Mouse (Mus musculus) c-Kit-positive CD71-positive TER-119-positive erythroid progenitor cells, embryonic 14.5 days (primary cell): Measurements from ENCODE around the gene Hvcn1.

Experiments used
- DNase-seq: peaks from one replicate; pipeline ENCODE4 v3.0.0-alpha.2; 2013; ENCODE audit warnings: low spot score

Hvcn1 gene

DNA sequence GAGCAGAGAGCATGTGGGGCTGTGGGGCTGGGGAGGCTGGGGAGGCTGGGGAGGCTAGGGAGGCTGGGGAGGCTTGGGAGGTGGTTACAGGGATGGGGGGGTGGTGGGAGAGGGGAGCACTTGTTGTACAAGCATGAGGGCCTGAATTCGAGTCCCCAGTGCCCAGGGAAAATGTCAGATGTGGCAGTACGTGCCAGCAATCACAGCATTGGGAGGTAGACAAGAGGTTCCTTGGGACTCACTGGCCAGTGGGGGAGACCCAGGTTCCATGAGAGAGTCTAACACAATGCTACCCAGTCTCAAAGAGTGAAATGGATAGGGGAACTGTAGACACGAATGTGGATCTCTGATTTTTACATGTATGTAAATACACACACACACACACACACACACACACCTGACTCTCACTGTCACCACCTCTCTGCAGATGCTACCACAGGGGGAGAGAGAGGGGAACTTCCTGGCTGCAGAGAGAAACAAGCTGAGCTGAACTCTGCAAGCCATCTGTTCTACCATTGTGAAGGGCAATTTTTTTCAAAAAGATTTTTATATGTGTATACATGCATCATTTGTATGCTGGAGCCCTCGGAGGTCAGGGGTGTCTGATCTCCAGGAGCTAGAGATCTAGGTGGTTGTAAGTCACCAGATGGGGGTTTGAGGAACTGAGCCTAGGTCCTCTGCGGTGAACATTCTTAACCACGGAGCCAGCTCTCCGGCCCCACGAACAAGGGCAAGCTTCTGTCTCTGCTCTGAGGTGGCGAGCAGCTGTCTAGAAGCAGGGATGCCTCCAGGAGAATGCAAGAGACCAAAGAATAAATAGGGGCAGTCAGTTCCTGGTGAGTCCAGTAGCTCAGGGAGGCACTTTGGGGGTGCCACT is 28.0 kb downstream of the Hvcn1 start:
- no peak for DNase-seq

DNA sequence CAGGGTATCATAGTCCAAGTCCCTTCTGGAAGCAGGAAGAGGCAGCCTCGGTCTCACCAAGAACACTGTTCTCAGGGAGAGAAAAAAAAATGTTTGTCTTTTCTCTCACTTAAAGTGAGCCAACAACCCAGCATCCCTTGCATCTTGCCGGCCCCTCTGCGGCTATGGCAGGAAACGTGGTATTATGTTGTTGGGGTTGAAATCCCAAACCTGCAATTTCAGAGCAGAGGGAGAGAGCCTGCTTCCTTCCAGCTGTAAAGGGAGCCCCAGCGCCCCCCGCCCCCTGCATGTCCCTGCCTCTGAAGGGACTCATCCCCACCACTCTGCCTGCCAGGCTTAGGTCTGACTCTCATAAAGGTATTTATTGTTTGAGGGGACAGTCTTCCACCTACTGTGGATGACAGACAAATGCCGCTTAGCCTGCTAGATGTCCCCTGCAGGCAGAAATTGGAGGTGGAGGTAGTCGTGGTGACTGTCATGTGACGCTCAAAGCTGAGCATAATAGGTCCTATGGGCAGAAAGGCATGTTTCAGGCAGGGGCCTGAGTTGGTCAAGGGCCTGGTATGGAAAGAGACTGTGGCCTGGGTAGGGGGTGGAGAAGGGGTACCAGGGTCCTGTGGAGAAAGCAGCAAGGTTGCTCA is 28.7 kb downstream of the Hvcn1 start:
- no peak for DNase-seq

DNA sequence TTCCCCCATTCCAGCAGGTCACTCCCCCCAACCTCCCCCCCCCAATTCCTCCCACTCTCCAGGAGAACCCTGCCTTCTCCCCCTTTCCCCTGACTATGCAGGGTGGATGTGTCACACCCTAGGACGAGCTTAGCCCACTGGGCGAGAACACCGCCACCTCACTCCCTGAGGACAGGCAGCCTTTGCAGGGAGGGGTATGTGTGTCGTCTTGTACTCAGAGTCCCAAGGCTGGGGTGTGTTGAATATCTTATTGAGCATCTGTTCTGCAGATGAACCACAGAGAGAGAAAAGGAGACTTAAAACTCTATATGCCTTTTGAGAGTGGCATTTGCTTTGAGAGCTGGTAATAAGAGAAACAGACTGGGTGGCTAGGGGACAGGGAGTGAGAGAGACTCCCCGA is 30.6 kb downstream of the Hvcn1 start:
- DNase-seq = no peak

DNA sequence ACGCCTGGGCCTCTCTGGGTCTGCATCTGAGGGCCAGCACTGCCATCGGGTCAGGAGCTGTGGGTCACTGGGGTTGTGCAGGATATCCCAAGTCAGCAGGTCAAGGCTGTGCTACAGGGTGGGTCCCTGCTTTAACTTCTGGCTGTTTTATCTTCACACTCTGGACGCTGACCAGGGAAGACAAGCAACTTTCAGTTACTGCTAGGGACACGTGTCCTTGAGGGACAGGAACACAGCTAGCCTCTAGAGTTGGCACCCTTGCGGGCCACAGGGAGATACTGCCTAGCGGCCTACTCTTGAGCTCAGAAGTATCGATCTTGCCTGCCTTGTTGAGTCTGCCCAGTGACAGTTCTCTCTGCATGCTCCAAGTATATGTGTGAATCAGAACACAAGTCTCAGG is 33.0 kb downstream of the Hvcn1 start:
- DNase-seq = no peak

DNA sequence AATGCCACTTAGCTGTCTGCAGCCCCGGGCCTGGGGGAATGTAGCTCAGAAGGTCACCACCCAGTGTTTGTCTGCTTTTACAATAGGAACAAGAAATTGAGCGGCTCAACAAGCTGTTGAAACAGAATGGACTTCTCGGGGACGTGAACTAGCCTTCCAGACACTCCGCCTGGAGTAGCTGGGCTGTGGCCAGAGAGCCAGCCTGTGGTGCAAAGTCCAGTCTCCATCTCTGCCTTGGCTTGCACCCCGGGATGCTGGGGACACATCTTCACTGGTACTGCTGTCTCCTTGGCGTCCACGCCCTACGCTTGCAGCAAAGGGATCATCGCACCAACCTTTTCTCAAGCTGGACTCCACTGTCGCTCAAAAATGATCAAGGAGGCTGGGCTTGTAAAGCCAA is 33.9 kb downstream of the Hvcn1 start:
- no peak for DNase-seq

DNA sequence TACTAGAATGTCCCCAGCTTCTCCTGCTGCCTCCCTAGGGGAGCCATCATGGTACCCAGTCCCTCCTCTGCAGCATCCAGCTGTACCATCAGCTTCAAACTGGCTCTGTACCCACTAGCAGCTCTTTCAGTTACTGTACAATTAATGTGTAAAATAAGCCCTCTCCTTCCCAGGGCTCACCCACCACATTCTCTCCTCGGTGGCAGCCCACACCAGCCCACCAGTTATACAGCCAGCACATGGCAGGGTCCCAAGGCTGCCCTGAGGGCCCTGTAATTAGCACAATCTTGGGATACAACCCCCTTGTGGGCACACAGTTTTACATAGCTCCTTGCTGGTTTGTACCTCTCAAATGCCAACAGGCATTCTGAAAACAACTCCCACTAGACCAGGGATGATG is 34.4 kb downstream of the Hvcn1 start:
- no peak for DNase-seq

DNA sequence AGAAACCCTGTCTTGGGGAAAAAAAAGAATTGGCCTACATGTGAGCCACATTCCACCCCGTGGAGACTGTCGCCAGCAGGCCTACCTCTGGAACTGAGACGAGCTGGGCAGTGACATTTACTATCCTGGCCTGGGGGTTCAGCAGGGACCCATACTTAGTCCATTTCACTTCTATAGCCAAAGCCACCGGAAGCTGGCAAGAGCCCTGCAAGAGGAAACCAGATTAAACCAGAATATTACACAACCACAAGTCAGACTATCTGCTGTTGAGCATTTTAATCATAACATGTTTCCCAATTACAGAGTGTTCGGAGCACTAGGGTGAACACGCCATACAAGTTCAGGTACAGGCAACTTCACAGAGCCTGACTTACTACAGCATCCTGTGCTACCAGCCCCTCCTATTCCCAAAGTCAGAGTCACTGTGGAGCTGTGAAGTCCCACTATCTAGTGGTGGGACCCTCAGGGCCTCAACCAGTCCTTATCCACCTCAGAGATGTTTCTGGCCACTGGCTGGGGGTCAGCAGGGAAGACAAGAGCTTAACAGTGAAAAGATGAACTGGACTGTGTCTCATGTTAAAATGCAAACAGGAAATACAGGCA is 36.0 kb downstream of the Hvcn1 start:
- no peak for DNase-seq

DNA sequence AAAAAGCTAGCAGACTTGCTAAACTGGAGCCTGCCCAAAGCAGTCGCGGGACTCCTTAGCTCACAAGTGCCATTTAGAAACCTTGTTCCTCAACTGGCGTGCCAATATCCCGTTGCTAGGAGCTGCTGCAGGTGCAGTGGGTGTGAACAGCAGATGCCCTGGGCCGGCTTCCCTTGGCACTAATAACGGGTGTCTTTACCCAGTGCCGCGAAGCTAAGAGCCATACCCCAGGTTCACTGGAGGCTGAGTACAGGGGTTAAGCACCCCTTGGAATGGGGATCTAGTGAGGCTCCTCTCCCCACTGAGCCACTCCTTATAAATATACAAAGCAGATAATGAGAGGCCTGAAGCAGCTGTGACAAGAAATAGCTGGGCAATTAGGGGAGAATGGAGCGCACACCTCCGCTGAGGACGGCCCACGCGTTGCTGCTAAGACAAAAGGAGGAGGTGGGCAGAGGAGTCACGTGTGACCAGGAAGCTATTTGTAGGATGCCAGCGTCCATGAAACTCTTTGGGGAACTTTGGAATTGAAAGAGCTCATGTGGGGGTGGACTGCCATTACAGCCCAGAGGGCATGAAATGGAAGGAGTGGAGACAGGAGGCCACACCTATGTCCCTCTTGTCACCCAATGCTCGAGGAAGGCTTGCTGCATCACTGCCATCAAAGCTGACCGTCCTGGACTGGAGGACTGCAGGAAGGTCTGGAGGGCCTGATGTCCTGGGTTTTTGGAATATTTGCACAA is 37.3 kb downstream of the Hvcn1 start:
- no peak for DNase-seq

DNA sequence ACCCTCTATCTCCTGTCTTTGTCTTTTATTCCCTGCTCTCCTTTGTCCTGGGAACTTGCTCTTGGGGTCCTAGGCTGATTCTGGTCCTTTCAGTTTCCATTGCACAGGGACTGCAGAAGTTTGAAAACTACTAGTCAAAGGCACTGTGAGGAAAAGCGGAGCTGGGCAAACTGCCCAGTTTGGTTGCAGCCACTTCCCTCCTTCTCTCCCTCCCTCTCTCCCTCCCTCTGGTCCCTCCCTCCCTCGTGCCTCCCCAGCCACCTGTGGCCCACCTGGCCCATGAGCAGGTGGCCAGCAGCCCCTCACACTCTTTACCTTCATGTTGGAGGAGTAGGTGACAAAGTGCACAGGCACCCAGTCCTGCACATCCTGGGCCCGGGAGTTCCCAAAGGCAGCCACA is 38.6 kb downstream of the Hvcn1 start:
- DNase-seq = no peak

DNA sequence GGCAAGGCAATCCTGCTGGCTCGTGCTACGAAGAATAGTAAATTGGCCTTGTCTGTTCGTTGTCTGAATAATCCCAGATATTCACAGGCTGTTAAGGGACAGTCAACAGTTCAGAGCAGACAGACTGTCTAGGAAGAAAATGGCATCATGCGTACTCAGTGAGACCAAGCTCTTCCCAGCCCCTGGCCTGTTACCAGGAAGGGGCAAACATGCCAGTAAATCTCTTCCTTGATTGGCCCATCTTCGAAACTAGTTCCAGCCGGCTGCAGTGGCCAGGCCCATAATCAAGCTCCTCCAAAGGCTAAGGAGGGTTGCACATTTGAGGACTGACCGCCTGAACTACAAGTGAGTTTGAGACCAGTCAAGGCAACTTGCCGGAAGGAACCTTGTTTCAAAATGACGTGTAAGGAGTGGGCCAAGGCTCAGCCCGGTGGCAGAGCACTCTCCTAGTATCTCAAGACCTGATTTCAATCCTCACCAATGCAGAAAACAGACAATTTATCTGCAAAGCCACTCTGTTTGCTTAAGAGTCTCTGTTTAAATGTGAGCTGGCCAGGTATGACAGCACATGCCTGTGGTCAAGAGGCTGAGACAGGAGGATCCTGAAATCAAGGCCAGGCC is 40.1 kb downstream of the Hvcn1 start:
- no peak for DNase-seq

DNA sequence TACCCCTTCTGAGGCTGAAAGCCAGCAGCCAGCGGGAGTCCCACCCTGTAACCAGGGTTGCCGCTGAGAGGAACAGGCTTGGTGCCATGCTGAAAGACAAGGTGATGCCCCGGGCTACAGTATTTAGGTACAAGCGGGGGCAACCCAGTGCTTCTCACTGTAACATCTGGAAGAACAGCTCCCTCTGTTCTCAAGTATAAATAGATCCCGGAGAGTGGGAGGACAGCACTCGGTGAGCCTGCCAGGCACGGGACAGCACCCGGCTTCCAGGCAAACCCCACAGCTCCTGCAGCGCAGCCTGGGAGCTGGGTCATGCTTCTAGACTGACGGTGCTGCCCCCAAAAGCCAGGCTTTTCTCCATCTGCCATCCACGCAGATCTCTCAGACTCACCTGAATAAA is 40.9 kb downstream of the Hvcn1 start:
- DNase-seq = no peak

DNA sequence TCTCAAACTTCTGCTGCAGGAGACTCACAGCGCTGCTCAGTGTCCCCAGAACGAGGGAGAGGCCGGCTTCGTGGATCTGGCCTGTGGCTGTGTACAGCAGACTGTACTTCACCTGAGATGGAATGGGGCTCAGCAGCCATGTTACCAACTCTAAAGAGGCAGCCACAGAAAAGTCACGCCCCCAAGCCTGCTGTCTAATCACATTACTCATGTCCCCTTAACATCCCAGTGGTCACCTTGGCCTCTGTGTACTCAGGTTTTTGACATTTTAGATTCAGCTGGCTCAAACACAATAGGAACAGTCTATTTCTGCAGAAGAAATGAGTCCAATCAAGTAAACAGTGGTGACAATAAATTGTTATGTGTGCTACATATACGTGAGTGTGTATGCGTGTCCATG is 41.3 kb downstream of the Hvcn1 start:
- DNase-seq = no peak

DNA sequence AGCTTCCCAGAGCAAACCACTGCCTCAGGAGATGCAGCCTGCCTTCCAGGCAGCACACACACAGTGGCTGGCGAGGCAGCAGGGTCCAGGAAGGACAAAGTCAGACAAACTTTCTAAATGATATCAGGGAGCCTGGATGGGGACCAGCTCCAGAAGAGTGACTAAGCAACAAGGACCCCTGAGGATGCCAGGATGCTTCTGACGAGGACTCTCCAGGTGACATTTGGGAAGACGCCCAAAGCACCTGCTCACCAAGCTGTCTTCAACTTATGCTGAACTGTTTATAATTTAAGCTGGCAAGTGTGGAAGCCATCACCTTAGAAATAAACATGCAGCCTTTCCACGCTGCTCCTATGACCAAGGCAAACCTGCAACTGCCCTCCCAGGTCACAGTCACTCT is 42.7 kb downstream of the Hvcn1 start:
- DNase-seq = no peak

DNA sequence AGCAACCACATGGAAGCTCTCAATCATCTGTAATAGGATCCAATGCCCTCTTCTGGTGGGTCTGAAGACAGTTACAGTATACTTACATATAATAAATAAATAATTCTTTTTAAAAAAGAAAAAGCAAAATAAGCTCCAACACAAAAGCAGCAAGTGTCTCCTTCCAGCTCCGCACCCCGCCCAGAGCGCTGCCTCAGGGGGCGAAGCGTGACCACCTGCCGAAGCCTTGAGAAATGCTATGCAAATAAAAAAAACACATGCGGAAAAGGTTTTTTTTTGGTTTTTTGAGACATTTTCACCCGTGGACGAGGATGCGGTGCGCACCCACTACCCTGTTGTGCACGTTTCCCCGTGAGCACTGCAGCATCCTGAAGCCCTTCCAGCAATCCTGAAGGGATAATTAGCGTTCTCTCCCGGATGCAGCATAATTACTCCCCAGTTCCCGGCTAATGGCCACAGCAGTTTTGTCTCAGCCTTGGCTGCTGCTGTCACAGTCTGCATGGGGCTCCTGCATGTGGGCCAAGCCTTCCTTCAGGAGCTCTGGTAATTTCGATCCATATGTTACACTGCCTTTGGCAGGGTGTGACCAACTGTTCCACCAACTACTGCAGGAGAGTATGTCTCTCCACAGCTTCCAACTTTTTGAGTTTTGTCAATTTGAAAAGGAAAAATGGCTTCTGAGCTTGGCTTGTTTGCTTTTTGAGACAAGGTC is 45.4 kb downstream of the Hvcn1 start:
- no peak for DNase-seq

DNA sequence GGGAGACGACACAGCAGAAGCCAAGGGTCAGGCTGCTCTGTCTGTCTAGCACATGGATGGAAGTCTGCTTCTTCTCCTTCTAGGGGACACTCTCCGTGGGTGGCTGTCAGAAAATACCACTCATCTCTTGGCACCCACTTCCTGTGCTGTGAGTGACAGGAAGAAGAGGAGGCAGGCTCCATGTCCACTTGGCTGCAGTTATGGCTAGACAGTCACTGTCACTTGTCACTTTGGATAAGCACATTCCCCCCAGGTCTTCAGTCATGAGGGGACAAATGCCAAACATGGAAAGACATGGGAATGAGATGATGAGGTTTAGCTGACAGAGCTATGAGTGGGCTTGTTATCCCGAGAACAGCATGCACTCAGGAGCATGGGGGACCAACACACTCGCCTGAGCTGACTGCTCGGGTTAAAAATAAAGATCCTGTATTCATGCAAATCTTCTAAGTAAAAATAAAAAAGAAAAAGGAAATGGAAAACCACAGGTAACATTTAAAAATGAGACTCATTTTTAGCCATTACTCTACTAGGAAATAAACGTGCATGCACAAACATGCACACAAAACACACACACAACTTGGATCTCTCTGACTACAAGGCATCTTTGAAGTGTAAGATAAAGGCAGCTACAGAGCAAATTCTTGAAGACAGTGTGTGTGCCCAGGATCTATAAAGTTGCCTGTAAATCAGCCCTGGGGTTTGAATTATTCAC is 51.6 kb downstream of the Hvcn1 start:
- no peak for DNase-seq

DNA sequence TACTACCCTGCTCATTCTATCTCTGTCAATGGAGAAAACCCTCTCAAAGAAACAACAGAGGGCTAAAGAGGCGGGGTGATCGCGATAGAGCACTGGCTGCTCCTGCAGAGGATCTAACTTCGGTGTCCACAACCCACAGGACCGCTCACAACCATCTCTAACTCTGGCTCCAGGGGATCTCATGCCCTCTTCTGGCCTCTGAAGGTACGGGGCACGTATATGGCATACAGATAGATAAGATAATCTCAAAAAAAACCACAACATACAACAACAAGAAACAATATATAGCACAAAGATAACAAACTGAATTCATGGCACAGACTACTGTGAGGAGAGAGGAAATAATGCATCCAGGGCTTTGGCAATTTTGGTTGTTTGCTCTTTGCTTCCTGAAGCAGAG is 55.5 kb downstream of the Hvcn1 start:
- no peak for DNase-seq

DNA sequence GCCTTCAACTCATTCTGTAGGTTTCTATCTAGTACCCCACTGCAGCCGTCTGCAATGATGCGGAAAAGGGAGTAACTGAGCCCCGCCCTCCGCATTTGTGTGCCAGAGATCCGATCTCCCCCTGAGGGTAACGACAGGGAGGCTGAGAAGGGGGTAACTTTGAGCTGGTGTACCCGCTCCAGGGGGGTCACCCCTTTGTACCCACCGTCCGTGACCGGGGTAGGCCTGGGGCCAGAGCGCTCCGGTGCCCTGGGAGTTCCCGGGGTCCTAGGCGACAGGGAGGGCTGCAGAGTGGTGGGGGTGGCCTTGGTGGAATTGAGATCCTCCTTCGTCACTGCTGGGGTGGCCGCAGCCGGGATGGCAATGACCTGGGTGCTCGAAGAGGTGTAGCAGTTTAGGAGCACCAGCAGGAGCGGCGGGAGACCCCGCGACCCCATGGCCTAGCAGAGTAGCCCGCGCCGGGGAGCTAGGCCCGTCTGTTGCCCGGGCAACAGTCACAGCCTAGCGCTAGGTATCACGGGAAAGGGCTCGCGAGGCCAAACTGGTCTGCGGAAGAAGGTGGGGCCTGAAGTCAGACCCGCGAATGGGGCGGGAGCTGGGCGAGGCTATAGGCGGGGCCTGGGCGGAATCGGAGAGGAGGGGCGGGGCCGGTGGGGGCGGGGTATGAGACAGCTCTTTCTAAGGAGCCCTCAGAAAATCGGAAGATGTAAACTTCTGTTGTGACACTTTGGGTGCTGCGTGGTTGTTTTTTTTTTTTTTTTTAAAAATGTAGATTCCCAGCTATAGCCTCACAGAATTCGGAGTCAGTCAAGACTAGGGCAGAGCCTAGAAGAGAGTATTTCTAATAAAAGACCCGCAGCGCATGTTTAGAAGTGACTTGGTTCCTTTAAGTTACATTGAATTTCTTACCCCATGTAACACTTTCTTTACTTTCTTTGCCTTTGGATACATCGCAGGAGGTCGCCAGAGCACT is 57.6 kb downstream of the Hvcn1 start, which contains the start of gene Tctn1:
TSS of gene Tctn1 (minus strand) at position 528 of the 973 bp plus-strand sequence.
- DNase-seq = peak; percentile 94

DNA sequence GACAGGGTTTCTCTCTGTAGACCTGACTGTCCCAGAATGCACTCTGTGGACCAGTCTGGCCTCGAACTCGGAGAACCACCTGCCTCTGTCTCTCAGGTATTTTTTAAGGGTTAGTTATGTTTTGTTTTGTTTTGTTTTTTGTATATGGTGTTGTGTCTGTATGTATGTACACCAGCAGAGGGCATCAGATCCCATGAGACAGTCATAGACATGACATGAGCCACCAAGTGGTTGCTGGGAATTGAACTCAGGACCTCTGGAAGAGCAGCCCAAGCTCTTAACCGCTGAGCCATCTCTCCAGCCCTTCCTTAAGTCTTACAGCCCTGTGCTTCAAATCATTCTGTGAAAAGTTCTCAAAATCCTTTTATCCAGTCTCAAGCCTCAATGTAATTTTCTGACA is 58.6 kb downstream of the Hvcn1 start:
- no peak for DNase-seq

DNA sequence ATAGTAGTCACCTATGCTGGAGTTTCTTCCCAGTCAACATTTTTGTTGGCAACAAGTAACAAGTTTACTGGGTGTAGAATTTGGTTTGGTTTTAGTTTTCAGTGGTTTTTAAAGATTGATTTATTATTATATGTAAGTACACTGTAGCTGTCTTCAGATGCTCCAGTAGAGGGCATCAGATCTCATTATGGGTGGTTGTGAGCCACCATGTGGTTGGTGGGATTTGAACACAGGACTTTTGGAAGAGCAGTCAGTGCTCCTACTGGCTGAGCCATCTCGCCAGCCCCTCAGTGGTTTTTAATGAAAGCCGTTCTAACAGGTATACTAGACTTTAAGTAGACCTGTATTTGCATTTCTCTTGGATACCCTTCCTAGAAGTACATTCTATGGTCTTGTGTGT is 59.3 kb downstream of the Hvcn1 start:
- DNase-seq = no peak

DNA sequence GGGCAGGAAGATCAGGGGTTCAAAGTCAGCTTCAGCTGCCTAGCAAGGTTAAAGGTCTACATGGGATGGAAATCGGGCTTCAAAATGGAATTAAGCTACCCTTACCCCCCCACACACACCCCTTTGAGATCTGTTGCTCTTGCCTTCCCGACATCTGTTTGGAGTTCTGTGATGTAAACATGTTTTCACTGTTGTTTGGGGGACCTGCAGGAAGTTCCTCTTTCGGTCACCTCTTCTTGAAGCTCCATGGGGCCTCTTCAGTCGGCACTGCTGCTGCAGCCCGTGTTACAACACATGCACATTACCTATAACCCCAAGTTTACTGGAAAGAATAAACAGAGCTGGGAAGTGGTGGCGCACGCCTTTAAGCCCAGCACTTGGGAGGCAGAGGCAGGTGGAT is 60.5 kb downstream of the Hvcn1 start:
- DNase-seq = no peak
